Mouse (Mus musculus): ENCODE measurements at regions not wholly inside any gene's neighbourhood (a gene's known extent, or its start where the extent isn't known, plus 50 kb on each side); places are given as distances from the start of the nearest gene placed in this dataset.

GRCm38 (mm10) chr1:90552644-90553043 lies 50.1 kb upstream of the Cops8 start:
- DNase-seq (ENCODE audit: low spot score in 2 of 2): no peak

Measured in layer of hippocampus, postnatal 10 days (tissue).